Mouse (Mus musculus): ENCODE data around the gene Zfp764. TPM values are rescaled to one million over a fixed set of nuclear protein-coding genes. Genes with fewer than 3 reads are reported as not detected.

Zfp764 gene
- total and polyA plus RNA-seq, 3 experiments: 4.5 to 8.1 (median 5.0) TPM

Other genes with a start within 250 kb of the Zfp764 start
- 10 to 100 TPM; 37.6 to 67.6 TPM for gene Cd2bp2, start 210.8 kb downstream of the Zfp764 start, total RNA-seq (2021)
- gene Cd2bp2, start 210.8 kb downstream of the Zfp764 start, polyA plus RNA-seq (2012; rRNA removed): 12.7 and 13.8 TPM in 2 replicates
- 10 to 100 TPM; 36.0 to 43.6 TPM for gene Tbc1d10b, start 198.4 kb downstream of the Zfp764 start, total RNA-seq (2021)
- gene Tbc1d10b, start 198.4 kb downstream of the Zfp764 start, polyA plus RNA-seq (2012; rRNA removed): 31.5 and 35.1 TPM in 2 replicates
- 1 to 10 TPM; 2.2 to 2.3 TPM for gene Mylpf, start 197.9 kb downstream of the Zfp764 start, total RNA-seq (2021)
- not detected in 2 replicates for gene Mylpf, start 197.9 kb downstream of the Zfp764 start, polyA plus RNA-seq (2012; rRNA removed)
- 10 to 100 TPM; 11.7 to 12.7 TPM for gene Zfp553, start 173.8 kb downstream of the Zfp764 start, total RNA-seq (2021)
- 18.3 and 20.5 TPM in 2 replicates for gene Zfp553, start 173.8 kb downstream of the Zfp764 start, polyA plus RNA-seq (2012; rRNA removed)
- 10 to 100 TPM in 1 of 2 experiments, 1 to 10 TPM in 1; 7.1 to 11.4 TPM for gene Sept1, start 173.7 kb downstream of the Zfp764 start, total RNA-seq (2021)
- gene Sept1, start 173.7 kb downstream of the Zfp764 start, polyA plus RNA-seq (2012; rRNA removed): 8.6 and 10.9 TPM in 2 replicates
- gene Zfp771, start 162.5 kb downstream of the Zfp764 start, total RNA-seq (2021): 10 to 100 TPM; 27.1 to 32.4 TPM
- 295 and 338 TPM in 2 replicates for gene Zfp771, start 162.5 kb downstream of the Zfp764 start, polyA plus RNA-seq (2012; rRNA removed)
- gene Dctpp1, start 146.1 kb downstream of the Zfp764 start, total RNA-seq (2021): 10 to 100 TPM; 34.7 to 37.6 TPM
- gene Dctpp1, start 146.1 kb downstream of the Zfp764 start, polyA plus RNA-seq (2012; rRNA removed): 45.1 and 57.1 TPM in 2 replicates
- gene Sephs2, start 132.8 kb downstream of the Zfp764 start, total RNA-seq (2021): 100 to 1,000 TPM in 1 of 2 experiments, 10 to 100 TPM in 1; 90.0 to 118 TPM
- 41.8 and 46.5 TPM in 2 replicates for gene Sephs2, start 132.8 kb downstream of the Zfp764 start, polyA plus RNA-seq (2012; rRNA removed)
- gene Itgal, start 110.6 kb downstream of the Zfp764 start, total RNA-seq (2021): 1 to 10 TPM; 1.7 to 2.4 TPM
- 1.6 and 1.7 TPM in 2 replicates for gene Itgal, start 110.6 kb downstream of the Zfp764 start, polyA plus RNA-seq (2012; rRNA removed)
- 10 to 100 TPM; 30.5 to 32.3 TPM for gene Zfp768, start 61.2 kb downstream of the Zfp764 start, total RNA-seq (2021)
- 52.5 and 54.2 TPM in 2 replicates for gene Zfp768, start 61.2 kb downstream of the Zfp764 start, polyA plus RNA-seq (2012; rRNA removed)
- 10 to 100 TPM in 1 of 2 experiments, 1 to 10 TPM in 1; 8.0 to 11.2 TPM for gene Zfp747, start 30.8 kb downstream of the Zfp764 start, total RNA-seq (2021)
- gene Zfp747, start 30.8 kb downstream of the Zfp764 start, polyA plus RNA-seq (2012; rRNA removed): 4.4 and 6.7 TPM in 2 replicates
- 1 to 10 TPM; 4.4 to 6.3 TPM for gene 9130019O22Rik, start 19.7 kb downstream of the Zfp764 start, total RNA-seq (2021)
- gene 9130019O22Rik, start 19.7 kb downstream of the Zfp764 start, polyA plus RNA-seq (2012; rRNA removed): 2.5 and 3.3 TPM in 2 replicates
- gene E430018J23Rik, start 13.2 kb downstream of the Zfp764 start, total RNA-seq (2021): 10 to 100 TPM in 1 of 2 experiments, 1 to 10 TPM in 1; 7.1 to 10.3 TPM
- 8.9 and 10.0 TPM in 2 replicates for gene E430018J23Rik, start 13.2 kb downstream of the Zfp764 start, polyA plus RNA-seq (2012; rRNA removed)
- gene Zfp688, start 15.2 kb upstream of the Zfp764 start, total RNA-seq (2021): 10 to 100 TPM; 13.3 to 15.3 TPM
- gene Zfp688, start 15.2 kb upstream of the Zfp764 start, polyA plus RNA-seq (2012; rRNA removed): 30.2 and 33.8 TPM in 2 replicates
- 1 to 10 TPM; 3.9 to 4.6 TPM for gene Zfp689, start 42.3 kb upstream of the Zfp764 start, total RNA-seq (2021)
- 7.0 and 7.1 TPM in 2 replicates for gene Zfp689, start 42.3 kb upstream of the Zfp764 start, polyA plus RNA-seq (2012; rRNA removed)
- gene Prr14, start 52.8 kb upstream of the Zfp764 start, total RNA-seq (2021): 10 to 100 TPM; 49.0 to 56.8 TPM
- gene Prr14, start 52.8 kb upstream of the Zfp764 start, polyA plus RNA-seq (2012; rRNA removed): 73.2 and 87.0 TPM in 2 replicates
- 10 to 100 TPM; 54.8 to 90.7 TPM for gene Fbrs, start 72.4 kb upstream of the Zfp764 start, total RNA-seq (2021)
- 46.0 and 57.8 TPM in 2 replicates for gene Fbrs, start 72.4 kb upstream of the Zfp764 start, polyA plus RNA-seq (2012; rRNA removed)
- gene Srcap, start 105.2 kb upstream of the Zfp764 start, total RNA-seq (2021): 10 to 100 TPM; 68.6 to 90.2 TPM
- 29.3 and 41.2 TPM in 2 replicates for gene Srcap, start 105.2 kb upstream of the Zfp764 start, polyA plus RNA-seq (2012; rRNA removed)
- gene Gm42715, start 112.8 kb upstream of the Zfp764 start, total RNA-seq (2021): 10 to 100 TPM; 19.1 to 19.7 TPM
- gene Gm42715, start 112.8 kb upstream of the Zfp764 start, polyA plus RNA-seq (2012; rRNA removed): 4.0 and 6.7 TPM in 2 replicates
- gene Tmem265, start 154.6 kb upstream of the Zfp764 start, total RNA-seq (2021): not detected
- 0.39 and 2.5 TPM in 2 replicates for gene Tmem265, start 154.6 kb upstream of the Zfp764 start, polyA plus RNA-seq (2012; rRNA removed)
- 10 to 100 TPM; 37.3 to 44.4 TPM for gene Phkg2, start 166.5 kb upstream of the Zfp764 start, total RNA-seq (2021)
- gene Phkg2, start 166.5 kb upstream of the Zfp764 start, polyA plus RNA-seq (2012; rRNA removed): 48.3 and 53.2 TPM in 2 replicates
- gene Ccdc189, start 181.8 kb upstream of the Zfp764 start, total RNA-seq (2021): 10 to 100 TPM in 1 of 2 experiments, 1 to 10 TPM in 1; 7.6 to 11.4 TPM
- gene Ccdc189, start 181.8 kb upstream of the Zfp764 start, polyA plus RNA-seq (2012; rRNA removed): 4.8 and 6.1 TPM in 2 replicates
- gene Rnf40, start 181.9 kb upstream of the Zfp764 start, total RNA-seq (2021): 10 to 100 TPM; 54.9 to 55.7 TPM
- gene Rnf40, start 181.9 kb upstream of the Zfp764 start, polyA plus RNA-seq (2012; rRNA removed): 19.3 and 23.3 TPM in 2 replicates
- 10 to 100 TPM; 16.3 to 21.2 TPM for gene Zfp629, start 209.0 kb upstream of the Zfp764 start, total RNA-seq (2021)
- 14.0 and 15.5 TPM in 2 replicates for gene Zfp629, start 209.0 kb upstream of the Zfp764 start, polyA plus RNA-seq (2012; rRNA removed)

Measured in adrenal gland, adult 2 months (tissue).